Mouse (Mus musculus) granulocyte monocyte progenitor cell, adult 5-6 weeks (primary cell): Measurements from ENCODE around the gene Pdgfa. TPM values are rescaled to one million over a fixed set of nuclear protein-coding genes. Genes with fewer than 3 reads are reported as not detected.

Experiments used
- ATAC-seq: replicated peaks from 2 replicates; pipeline ENCODE4 v1.8.0; 2016; ENCODE audit warnings: mild to moderate bottlenecking, moderate TSS enrichment, inconsistent platforms; ENCODE audit not compliant: poor library complexity, severe bottlenecking
- total RNA-seq, 2 experiments: library from RNA; stranded (forward) in 1 of 2; stranded (reverse) in 1 of 2; fragments of 200-712, 200-1000 nt in 1 of 2; fragments of >200 nt in 1 of 2; fragmentation: Nextera tagmentation in 1 of 2; gene quantifications; 2 replicates each; pipeline ENCODE4 v1.2.3; 2014 to 2017

Gene Pdgfa
- 0.34 TPM in 1 of 2 replicates, not detected in the other for total RNA-seq (2014; fragmentation: Nextera tagmentation)
- not detected in 2 replicates for total RNA-seq (2017)

GRCm38 (mm10) chr5:138997171-138997788 lies at the start of gene Pdgfa:
TSS of gene Pdgfa (minus strand) at chr5:138997370.
- peak; percentile 52 for ATAC-seq

- 0 out of 2 replicates have a peak, but pooled peaks have one; percentile 20 for ATAC-seq
These were observed 49.5 kb upstream of the Pdgfa start for GRCm38 (mm10) chr5:139046636-139047035.

- ATAC-seq = no peak
These were observed 46.4 kb upstream of the Pdgfa start for GRCm38 (mm10) chr5:139043546-139043945.

GRCm38 (mm10) chr5:139042299-139042698 lies 45.1 kb upstream of the Pdgfa start:
- peak; percentile 65 for ATAC-seq

- no peak for ATAC-seq
These were observed 38.0 kb upstream of the Pdgfa start for GRCm38 (mm10) chr5:139035171-139035570.

- no peak for ATAC-seq
These were observed 37.6 kb upstream of the Pdgfa start for GRCm38 (mm10) chr5:139034746-139035145.

- no peak for ATAC-seq
These were observed 36.5 kb upstream of the Pdgfa start for GRCm38 (mm10) chr5:139033406-139034317.

GRCm38 (mm10) chr5:139027603-139028002 lies 30.4 kb upstream of the Pdgfa start:
- ATAC-seq = no peak

- peak; percentile 96 for ATAC-seq
These were observed 27.4 kb upstream of the Pdgfa start for GRCm38 (mm10) chr5:139024351-139025105.

GRCm38 (mm10) chr5:139020595-139020994 lies 23.4 kb upstream of the Pdgfa start:
- ATAC-seq = no peak

GRCm38 (mm10) chr5:139017371-139018124 lies 20.4 kb upstream of the Pdgfa start:
- peak; percentile 70 for ATAC-seq

- ATAC-seq = peak; percentile 60
These were observed 17.9 kb upstream of the Pdgfa start for GRCm38 (mm10) chr5:139015097-139015496.

- no peak for ATAC-seq
These were observed 13.5 kb upstream of the Pdgfa start for GRCm38 (mm10) chr5:139010649-139011048.

GRCm38 (mm10) chr5:139007141-139007775 lies 10.1 kb upstream of the Pdgfa start:
- no peak for ATAC-seq

- ATAC-seq = no peak
These were observed 7.4 kb upstream of the Pdgfa start for GRCm38 (mm10) chr5:139004588-139004987.

GRCm38 (mm10) chr5:138999716-139000115 lies 2.5 kb upstream of the Pdgfa start:
- ATAC-seq = no peak

GRCm38 (mm10) chr5:138997936-138998580 lies 888 bp upstream of the Pdgfa start:
- peak; percentile 18; the same call in 1 of the 2 replicates for ATAC-seq

GRCm38 (mm10) chr5:138996322-138997073 lies 672 bp downstream of the Pdgfa start:
- ATAC-seq = no peak
